Comparison of ENCODE assay signal across 18 mouse cellular contexts in genomic region chr19:59057366-59057765, GRCm38 (mm10).
"Had no signal": no experiment of that assay in that cellular context is flagged by ENCODE, and none has a peak within 500 bp of the region (broad histone marks: within the 10 kb centered on the region; RNA-seq: fewer than 3 reads in every experiment).

No protein-coding gene starts in this region.

- ATAC-seq: midbrain, embryonic 16.5 days had no signal

- H3K9ac ChIP-seq: lung, embryonic 14.5 days; neural tube, embryonic 13.5 days; neural tube, embryonic 15.5 days had no signal

- H3K4me2 ChIP-seq: lung, embryonic 14.5 days; neural tube, embryonic 13.5 days; neural tube, embryonic 15.5 days had no signal

- H3K36me3 ChIP-seq: midbrain, embryonic 10.5 days; neural tube, embryonic 13.5 days; neural tube, embryonic 15.5 days had no signal

- H3K27ac ChIP-seq: midbrain, embryonic 10.5 days; neural tube, embryonic 13.5 days; neural tube, embryonic 15.5 days had no signal

- H3K4me3 ChIP-seq: midbrain, embryonic 10.5 days; myocyte; neural tube, embryonic 13.5 days; neural tube, embryonic 15.5 days had no signal

- H3K9me3 ChIP-seq: midbrain, embryonic 10.5 days; neural tube, embryonic 13.5 days; neural tube, embryonic 15.5 days had no signal

- H3K27me3 ChIP-seq: neural tube, embryonic 15.5 days had no signal

- DNase-seq: lung, adult 18-20 months; lung, embryonic 14.5 days; lung, postnatal 10 days; lung, postnatal 4 days; midbrain, embryonic 14.5 days; retina, postnatal 1 day; right cerebral cortex, adult 18-20 months; right cerebral cortex, postnatal 25 days; right cerebral cortex, postnatal 4 days; spleen, adult 18-20 months; thymus, adult 18-20 months; thymus, postnatal 14 days; thymus, postnatal 36 days had no signal
